Mouse (Mus musculus): ENCODE data around the gene Dab1. TPM values are rescaled to one million over a fixed set of nuclear protein-coding genes. Genes with fewer than 3 reads are reported as not detected.
A peak's percentile ranks its signal among the peaks of the same experiment; 100 is the strongest.

The Dab1 gene
- total RNA-seq, 2 experiments from 2014 or later = not detected

DNA sequence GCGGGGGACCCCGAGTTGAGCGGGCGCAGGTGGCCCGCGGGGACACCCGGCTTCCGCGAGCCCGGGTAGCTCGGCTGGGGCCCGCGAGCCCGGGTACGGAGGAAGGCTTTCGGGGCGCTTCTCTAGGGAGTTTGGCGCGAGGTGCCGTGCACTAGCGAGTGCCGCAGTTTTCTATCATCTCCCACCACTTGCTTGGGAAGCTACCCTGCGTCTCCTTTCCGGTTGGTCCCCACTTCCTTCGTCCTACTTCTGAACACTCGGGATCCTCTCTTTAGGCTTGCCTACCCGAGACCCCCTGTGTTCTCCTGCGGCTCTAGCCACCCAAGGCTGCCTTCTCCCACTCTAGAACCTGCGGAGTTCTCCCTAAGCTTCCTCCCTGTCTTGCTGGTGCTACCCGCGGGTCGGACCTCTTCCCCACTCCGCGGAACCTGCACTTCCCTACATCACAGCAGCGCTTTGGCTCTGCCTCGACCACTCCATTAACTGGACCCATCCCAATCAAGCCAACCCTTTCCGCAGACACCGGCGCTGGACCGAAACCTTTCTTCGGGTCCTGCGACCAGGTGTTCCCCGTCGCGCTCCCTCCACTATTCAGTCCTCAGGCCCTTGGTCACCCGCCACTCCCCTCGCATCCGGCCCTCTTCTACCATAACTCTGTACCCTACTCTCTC, 748.7 kb downstream of the Dab1 start:
- DNase-seq (ENCODE audit: low spot score) = no peak

DNA sequence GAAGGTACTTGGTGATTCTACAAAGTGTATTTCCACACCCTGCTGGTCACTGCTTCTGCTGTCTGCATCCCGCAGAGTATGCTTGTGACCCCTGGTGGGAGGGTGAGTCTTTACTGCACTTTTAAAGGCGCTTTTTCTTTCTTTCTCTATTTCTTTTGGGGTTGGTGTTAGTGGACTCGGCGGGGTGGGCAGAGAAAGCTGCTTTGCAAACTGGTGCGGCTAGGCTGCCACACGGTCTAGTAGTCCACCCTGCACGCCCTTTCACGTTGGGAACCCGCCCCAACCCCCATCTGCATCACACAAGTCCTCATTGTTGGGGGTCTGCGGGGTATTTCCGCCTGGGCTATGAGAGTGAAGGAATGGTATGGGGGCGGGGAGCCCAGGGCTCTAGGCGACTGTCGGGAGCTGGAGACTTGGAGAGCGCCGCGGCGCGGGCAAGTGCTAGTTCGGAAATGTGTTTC, 749.4 kb downstream of the Dab1 start:
- DNase-seq (ENCODE audit: low spot score) = peak; percentile 2

DNA sequence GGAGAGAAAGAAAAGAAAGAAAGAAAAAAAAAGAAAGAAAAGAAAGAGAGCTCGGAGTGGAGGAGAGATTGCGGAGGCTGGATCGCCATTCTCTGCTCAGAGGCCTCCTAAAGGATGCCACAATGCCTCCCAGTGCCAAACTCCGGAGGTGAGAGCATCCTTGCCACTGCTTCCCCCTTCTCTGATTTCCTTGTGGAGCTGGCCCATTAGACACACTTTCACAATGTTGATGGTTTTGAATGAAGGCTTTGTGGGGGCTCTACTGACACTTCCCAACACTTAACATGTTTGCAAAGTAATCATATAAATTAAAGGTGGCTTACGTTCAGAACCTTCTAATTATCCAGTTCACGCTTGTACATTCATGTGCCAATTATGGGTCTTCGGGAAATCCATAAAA, 749.9 kb downstream of the Dab1 start:
- DNase-seq (ENCODE audit: low spot score) = no peak

DNA sequence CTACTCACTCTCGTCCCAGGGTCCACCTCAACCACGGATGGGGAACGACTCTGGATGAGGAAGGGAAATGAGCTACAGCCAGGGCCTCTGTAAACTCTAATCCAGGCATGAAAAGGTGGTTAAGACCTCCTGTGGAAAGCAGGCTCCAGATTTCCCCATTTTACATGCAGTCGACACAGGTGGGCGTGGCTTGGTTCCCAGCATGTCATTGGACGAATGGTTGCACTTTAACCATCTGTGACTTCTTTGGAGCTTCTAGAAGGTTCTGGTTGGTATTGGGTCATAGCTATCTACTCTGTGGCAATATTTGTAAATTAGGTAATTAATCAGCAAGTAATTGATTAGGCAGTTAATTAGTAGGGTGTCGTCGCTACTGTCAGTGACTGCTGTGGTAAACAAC, 752.0 kb downstream of the Dab1 start:
- no peak for DNase-seq (ENCODE audit: low spot score)

DNA sequence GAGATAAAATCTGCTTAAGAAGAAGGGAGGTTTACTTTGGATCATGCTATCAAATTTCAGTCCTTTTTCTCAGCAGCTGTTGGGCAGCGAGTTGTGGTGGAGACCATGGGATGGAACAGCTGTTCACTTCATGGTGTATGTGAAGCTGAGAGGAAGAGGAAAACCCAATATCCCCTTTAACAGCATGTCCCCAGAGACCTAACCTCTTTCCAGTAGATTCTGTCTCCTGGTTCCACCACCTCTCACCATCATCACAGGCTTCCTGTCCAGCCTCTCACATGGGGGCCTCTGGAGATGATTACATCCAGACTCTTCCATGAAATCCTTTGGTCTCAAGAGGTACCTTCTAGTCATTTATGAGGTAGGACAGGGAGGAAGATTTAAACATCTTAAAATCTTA, 755.0 kb downstream of the Dab1 start:
- no peak for DNase-seq (ENCODE audit: low spot score)

DNA sequence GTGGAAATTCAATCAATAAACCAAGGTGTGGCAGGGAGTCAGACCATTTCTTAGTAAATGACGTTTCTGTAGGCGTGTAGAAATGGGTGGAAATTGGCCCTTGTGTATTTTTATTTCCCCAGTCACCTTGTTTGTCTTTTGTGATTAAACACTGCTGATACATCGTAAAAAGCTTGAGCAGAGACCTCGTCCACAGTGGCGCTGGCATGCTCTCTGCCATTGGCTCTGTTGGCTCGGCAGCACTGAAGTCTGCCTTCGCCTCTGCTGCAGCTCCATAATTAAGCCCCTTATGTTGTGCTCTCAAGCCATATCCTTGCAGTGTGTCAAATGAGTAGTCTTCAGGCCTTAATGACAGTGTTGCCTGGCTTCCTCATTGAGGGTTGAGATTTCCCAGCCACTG, 765.5 kb downstream of the Dab1 start:
- DNase-seq (ENCODE audit: low spot score) = no peak

DNA sequence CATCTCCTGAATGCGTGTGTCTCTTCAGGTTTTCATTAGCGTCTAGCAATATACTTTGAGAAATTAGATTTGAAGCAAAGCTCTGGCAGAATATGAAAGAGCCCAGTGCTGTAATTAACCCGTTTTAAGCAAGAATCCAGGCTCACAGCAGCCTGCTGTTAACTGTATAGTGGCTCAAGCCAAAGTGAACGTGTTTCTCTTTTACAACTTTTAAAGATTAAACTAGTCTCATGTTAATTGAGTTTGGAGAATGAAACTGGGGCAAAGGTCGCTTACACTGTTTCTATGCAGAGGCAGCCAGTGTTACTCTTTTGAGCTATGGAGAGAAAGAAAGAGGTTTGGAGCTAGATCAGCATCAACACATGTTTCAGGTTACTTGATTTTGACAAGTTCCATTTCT, 766.1 kb downstream of the Dab1 start:
- no peak for DNase-seq (ENCODE audit: low spot score)

DNA sequence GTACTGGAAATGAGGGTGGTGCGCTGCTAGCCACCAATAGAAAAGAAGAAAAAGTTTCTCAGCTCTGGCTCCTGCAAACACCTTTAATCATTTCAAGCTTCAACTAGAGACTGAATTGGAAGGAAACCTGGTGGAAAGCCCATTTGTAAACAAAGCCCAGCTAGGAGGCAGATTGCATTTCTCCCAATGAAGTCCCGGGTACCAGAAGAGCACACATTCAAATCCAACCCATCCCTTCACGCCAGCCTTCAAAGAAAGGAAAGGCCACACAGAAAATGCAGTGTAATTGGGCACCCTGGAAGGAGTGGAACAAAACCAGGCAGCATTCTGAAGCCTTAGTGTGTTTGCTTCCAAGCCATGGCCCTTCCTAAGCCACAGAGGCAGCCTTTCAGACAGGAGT, 776.4 kb downstream of the Dab1 start:
- DNase-seq (ENCODE audit: low spot score) = no peak

DNA sequence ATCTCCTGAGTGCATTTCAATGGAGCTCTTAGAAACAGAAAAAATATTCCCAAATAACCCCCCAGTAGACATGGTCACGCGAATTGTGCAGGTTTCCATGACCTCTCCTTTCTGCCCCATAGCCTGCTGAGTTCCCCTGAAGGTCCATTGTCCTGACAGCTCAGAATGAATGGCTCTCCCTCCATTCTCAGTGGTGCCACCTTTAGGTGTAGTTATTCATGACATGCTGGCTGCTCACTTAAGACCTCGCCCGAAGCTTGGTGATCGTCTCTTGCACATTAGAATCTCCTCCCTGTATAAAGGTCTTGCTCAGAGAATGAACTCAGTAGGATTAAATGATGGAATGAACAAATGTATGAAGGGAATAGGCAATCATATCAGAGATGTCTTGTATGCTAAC, 776.9 kb downstream of the Dab1 start:
- no peak for DNase-seq (ENCODE audit: low spot score)

DNA sequence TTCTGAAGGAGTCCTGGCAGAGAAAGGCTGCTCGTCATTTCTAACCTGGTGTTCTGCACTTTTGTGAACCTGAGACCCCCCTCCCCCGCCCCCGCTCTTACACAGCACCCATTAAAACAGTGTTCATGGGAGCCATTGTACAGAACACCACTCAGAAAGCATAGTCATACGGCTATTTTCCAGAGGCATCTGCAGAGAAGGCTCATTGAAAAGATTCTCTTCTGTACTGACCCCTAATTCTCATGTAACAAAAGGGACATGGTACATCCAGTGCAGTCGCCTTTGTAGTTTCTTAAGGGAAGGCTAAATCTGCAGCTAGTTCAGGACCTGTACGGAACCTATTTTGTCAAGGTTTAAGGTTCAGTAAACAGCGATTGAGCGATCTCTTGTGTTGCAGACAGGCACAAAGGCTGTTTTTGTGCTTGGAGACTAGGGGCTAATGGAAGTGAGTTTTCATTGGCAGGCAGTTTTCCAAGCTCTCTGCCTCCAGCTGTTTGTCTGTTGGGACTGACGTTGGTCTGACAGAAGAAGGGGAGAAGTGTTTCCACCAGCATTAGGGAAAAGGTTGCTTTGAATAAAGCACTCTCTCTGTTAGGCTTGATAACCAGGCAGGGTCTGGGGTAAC, 780.1 kb downstream of the Dab1 start:
- no peak for DNase-seq (ENCODE audit: low spot score)

DNA sequence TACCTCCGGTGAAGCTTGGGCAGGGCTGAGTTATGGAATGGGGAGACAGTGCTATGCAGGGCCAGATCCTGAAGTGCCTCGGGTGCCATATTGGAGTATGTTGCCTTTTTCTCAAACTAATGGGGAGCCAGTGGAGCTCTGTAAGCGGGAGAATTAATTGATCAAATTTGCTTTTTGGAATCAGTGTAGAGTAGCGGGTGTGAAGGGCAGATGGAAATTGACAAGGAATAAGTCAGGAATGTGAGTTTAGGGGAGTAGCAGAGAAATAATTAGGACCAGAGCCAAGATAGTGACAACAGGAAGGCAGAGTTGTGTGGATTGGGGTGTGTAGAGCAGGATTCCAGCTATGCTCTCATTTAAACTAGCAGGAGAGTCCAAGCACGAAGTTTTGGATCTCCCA, 784.9 kb downstream of the Dab1 start:
- DNase-seq (ENCODE audit: low spot score) = no peak

DNA sequence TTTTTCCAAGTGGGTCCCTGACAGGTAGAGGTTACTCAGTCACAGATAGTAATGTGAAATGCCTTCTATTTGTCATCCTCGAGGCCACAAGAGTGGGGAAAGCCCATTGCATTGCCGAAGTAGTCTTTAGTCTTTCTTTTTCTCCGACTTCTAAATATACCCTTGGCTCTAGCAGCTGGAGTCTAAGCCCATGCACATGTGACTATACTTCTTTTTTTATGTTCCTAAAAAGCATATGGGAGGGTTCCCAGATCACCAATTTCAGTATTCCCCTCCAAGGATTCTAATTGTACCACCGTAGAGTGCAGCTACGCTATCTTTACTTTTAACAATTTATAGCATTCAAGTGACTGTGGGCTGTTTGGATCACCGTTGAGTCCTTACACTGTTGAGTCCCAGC, 791.8 kb downstream of the Dab1 start:
- DNase-seq (ENCODE audit: low spot score) = no peak

DNA sequence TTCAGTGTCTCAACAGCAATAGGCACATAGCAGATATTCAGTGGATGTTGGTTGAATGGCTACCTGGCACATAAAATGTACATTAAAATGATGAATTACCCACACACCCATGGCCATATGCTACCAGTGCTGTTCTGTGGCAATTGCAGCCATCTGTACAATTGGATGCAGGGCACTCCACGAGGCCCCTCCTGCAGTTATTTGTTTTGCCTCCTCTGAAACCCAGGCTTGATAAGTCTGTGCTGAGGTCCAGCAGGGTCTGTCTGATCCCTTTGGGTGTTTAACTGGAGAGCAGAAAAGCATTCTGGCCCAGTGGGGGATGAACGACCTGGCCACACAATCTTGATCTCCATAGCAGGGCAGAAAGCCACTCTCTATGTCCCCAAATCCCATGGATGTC, 796.3 kb downstream of the Dab1 start:
- DNase-seq (ENCODE audit: low spot score) = no peak

DNA sequence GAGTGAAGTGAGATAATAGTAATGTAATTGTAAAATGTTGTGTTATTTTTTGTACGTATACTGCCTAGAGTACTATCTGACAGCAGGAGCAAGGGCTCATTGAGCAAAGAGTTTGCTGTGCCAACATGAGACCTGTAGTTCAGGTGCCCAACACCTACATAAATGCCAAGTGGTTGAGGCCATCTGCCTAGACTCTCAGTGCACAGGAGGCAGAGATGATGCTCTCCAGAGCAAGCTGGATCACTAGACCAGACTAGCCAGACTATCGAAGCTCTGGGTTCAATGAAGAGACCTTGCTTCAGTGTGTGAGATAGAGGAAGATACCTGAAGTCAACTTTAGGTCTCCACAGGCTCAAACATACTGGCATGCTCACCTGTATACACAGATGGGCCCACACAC, 799.2 kb downstream of the Dab1 start:
- DNase-seq (ENCODE audit: low spot score) = no peak

DNA sequence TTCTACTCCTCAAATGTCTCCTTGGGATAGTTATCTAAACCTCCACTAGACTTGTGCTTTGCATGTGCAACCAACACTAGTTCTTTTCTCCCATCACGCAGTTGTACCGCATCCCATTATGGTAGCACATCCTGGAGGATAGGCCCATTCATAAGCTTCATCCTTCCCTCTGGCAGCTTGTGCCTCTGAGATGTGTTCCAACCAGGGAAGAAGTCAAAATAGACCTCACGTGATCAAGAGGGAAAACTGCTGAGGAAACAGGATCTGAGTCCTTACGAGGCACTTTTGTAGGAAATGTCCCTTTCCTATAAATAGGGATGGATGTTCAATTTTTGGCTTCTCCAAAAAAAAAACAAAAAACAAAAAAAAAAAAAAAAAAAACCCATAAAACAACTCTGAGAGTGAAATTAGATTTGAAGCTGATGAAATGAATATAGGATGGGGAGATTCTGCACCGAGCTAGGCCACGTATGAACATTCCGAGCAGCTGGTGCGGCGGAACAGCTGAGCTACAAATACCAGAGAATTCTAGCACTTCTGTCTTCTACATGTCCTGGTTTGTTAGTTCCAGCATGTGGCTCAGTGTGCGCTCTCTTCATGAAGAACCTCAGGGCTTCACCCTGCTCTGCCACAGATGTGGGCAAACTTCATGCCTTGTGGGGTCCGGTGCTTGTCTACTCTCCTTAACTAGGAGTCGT, 802.0 kb downstream of the Dab1 start:
- no peak for DNase-seq (ENCODE audit: low spot score)

DNA sequence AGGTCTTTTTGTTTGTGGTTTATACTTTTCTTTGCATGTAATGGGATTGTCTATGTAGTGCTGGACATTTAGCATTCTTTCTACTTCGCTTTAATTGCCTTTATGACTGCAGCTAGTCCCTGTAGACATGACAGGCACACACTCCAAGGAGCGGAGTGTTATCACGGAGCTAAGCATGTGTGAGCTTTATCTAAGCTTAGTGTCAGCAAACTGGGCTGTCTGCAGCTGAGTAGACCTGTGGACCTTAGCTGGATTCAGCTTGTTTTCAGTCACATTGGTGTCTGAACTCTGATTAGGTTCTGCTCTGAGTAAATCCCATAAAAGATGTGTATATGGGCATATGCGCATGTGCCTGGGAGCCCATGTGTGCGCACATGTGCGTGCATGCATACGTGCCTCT, 810.0 kb downstream of the Dab1 start:
- DNase-seq (ENCODE audit: low spot score) = no peak

DNA sequence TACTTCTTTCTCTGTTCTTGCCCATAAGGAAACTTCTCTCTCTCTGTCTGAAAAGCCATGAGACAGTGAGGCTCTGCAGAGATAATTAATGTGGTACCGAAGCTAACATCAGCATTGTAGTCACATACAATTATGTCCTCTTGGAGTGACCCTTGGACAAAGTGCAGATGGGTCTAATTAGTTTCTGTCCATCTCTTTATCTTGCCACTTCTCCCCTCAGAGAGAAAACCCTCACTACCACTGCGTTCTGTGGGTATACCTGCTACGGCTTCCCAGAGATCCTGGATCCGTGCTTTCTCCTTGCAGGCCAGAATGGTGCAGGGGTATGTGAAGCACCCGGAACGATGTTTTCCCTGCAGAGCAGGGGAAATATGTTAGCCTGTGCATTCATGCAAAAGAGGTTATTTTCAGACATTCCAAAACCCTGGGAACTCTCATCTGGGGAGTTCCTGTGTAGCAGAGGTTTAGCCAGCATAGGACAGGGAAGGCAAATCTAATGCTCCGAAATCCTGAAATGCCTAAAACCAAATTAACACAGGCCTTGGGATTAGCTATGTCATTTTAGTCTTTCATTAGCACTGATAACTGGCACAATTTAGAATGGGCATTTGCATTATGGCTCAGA, 812.2 kb downstream of the Dab1 start:
- no peak for DNase-seq (ENCODE audit: low spot score)

DNA sequence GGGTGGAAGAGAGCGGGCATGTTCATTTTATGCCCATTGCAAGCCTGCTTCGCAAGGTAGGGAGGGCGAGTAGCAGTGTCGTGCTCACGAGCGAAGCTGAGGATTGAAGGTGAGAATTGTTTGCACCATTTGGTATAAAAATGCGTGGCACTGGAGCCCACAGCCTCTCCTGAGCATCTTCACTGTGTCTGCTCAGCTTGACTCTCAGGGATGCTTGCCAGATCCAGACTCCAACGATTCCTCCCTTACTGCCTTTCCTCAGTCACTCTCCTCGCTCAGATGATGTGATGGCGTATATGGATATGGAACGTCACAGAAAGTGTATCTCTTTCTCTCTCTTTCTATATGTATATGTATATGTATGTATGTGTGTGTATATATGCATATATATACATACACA, 813.0 kb downstream of the Dab1 start:
- DNase-seq (ENCODE audit: low spot score) = no peak

DNA sequence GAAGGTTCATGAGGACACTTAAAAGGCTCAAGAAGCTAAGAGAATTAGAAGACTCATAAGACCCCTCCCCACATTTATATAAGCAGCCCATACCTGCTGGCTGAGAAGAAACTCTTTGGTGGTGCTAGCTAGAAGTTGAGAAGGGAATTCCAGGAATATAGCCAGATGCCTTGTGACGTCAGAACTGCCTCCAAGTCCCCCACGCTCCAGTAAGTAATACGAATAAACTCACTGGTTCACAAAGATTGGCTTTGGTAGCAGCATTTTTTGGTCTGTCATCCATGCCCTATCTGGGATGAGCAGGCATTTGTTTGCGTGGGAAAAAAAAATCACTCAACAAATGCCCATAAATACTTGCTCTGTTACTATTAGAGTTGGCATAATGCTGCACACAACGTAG, 816.6 kb downstream of the Dab1 start:
- no peak for DNase-seq (ENCODE audit: low spot score)

DNA sequence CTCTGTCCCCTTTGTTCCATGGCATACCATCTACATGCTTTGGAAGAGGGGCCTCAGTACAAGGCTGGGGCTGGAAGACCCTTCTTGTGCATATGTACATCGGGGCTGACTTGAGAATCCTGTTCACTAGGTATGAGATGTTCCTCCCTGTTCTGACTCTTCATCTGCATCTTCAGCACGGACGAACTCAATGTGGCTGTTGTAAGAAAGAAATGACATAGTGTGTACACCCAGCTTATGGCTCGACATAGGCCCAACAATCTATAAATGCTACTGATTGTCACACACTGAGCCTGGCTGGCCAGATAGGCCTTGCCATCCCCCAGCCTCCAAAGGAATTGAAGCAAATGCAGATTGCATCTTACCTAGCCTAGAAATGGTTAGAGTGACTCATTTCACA, 817.3 kb downstream of the Dab1 start:
- DNase-seq (ENCODE audit: low spot score) = no peak

DNA sequence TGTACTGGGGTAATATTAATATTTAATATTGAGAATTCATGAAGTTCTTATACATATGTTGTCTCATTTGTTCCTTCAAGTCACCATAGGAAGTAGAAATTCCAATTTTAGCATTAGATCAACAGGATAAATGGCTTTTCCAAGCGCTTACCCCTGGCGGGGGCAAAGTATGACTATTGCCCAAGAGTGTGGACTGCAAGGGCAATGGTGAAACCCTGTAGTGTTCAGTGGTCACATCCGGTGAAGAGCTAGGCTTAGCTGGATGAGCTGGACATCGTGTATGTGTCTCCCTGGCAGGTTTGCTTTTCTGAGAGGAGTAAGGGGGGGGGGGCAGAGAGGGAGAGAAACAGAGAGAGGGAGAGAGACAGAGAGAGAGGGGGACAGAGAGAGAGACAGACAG, 819.6 kb downstream of the Dab1 start:
- no peak for DNase-seq (ENCODE audit: low spot score)

DNA sequence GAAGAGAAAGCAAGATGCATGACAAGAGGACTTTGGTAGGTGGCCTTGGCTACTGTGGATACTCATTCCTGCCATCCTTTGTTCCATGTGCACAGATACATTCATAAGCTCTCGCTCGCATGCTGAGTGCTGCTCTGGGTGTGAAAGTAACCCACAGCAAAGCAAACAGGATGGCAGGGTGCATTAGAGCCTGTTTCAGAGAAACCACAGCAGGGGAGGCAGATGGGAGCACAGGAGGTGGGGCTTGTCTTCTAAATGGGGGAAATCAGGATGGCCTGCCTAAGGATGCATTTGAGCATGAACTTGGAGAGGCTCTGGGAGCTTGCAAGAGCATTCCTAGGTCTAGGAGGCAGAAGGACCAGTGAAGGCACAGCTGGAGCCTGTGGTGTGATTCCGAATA, 820.5 kb downstream of the Dab1 start:
- no peak for DNase-seq (ENCODE audit: low spot score)
